Mouse (Mus musculus) A20 (cell line): ENCODE results near the gene Irak4.
A peak's percentile ranks its signal among the peaks of the same experiment; 100 is the strongest.

Source experiments
- DNase-seq: peaks from one replicate; pipeline ENCODE4 v3.0.0-alpha.2; 2011; ENCODE audit warnings: low read depth, low spot score

The Irak4 gene

GRCm38 (mm10) chr15:94543409-94544051, at the start of gene Irak4, which contains the start of gene Pus7l:
TSS of gene Irak4 (plus strand) at chr15:94543643.
TSS of gene Pus7l (minus strand) at chr15:94543547.
- peak; percentile 97 for DNase-seq

DNA sequence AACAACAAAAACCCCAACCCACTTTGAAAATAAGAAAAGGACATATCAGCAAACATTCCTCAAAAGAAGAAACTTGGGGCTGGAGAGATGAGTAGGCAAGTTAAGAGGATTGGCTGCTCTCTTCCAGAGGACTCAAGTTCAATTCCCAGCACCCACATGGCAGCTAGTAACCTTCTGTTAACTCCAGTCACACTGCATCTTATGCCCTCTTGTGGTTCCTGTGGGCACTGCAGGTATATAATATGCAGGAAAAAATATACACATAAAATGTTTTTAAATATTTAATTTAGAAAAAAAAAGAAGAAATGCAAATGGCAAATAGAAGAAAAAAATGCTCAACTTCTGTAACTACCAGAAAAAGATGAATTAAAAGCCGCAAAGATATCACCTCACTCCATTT, 49.0 kb upstream of the Irak4 start:
- DNase-seq, result no peak

DNA sequence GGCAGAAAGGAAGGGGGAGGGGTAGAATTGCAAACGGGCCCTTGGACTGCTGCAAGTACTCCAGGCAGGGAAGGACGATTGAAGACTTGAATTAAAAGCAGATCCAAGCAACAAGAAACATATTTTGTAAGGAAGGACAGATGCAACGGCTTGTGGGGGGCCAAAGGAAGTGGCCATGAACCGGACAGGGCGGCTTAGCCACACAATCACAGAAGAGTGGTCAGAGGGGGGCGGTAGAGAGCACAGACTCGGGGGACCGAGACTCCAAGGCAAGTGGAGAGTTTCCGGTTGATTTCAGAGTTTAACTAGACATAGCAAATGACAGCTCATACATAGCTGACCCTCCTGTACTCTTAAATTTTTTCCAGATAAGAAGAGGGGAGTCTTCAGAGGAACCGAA, 47.5 kb upstream of the Irak4 start:
- DNase-seq, result no peak

DNA sequence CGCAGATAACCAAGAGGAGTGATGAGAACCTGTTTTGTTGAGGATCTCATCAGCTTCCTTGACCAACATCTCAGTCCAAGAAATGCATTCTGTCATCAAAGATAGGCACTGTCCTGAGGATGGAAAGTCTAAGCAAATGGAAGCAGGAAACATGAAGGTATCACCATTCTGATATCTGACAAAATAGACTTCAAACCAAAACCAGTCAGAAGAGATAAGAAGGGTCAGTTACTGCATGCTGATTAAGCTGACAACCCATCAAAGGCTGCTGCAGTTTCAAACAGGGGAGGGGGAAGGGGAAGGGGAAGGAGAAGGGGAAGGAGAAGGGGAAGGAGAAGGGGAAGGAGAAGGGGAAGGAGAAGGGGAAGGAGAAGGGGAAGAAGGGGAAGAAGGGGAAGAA, 44.2 kb upstream of the Irak4 start:
- no peak for DNase-seq

GRCm38 (mm10) chr15:94503451-94504215, 39.8 kb upstream of the Irak4 start:
- no peak for DNase-seq

DNA sequence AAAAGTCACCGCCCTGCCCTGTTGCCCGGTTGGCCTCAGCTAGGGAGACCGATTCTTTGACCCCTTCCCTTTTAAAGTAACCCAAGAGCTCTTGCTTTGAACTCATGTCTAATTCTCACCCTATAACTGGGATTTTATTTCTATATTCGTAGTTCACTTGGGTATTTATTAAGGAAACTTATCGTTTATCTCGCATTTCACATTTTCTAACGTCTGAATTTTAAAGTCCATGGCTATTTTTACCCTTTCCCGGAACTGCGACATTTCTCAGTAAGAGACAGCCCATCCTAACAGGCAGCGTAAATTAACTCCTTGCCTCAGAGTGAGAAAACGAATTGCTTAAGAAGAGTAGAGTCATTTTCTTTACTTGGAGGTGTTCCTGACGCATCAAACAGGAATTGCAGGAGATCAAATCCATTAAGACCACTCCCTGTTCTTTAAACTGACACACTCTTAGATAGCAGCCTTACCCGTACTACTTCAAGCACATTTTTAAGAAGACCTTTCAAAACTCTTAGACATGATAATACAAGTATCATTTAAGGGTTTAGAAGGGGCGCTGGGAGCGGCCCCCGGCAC, 25.4 kb upstream of the Irak4 start:
- no peak for DNase-seq

DNA sequence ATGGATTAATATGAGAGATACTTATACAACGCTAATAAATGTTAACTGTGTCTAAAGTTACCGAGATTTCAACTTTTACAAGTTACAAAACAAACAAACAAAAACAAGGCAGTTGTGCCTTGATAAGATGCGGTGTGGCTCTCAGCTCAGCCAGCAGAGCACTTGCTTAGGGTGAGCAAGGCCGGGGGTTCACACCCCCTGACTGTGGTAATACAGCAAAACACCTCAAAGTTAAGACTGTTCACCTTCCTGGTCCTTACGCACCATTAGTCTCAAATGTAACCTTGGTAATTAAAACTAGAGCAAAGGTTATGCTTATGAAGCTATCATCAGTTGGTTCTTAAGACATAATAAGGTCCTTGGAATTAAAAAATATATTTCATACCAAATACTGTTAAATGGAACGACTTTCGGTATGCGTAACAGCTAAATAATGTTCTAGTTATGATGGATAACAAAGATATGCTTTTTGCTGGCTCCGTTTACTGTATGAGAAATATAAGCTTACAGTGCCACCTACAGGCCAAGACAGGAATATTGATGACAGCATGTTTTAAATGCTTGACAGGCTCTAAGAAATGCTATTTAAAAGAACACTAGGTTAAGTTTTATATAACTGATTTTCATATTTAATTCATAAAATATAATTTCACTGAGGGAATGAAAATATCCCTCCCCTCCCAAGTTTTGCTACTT, 23.1 kb upstream of the Irak4 start:
- peak; percentile 69 for DNase-seq

- DNase-seq, result no peak
Observed at GRCm38 (mm10) chr15:94520959-94521358, 22.5 kb upstream of the Irak4 start.

GRCm38 (mm10) chr15:94523251-94523650, 20.2 kb upstream of the Irak4 start:
- no peak for DNase-seq

DNA sequence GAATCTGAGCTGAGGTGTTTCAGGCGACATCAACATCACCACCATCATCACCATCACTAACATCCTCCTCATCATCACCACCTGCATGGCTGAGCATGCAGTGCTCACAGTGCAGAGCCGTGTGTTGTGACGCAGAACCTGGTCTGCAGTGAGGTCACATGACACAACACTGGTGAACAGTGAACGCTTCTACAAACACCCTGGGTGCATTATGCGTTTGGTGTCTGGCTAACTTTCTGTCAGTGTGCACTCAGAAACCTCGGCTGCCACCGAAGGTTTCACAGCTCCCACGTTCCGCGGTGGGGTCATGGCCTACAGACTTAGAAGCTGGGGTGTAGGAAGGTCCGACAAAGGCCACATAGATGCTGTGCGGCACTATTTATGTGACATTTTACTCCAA, 18.5 kb upstream of the Irak4 start:
- no peak for DNase-seq

GRCm38 (mm10) chr15:94530519-94530918, 12.9 kb upstream of the Irak4 start:
- DNase-seq, result no peak

DNA sequence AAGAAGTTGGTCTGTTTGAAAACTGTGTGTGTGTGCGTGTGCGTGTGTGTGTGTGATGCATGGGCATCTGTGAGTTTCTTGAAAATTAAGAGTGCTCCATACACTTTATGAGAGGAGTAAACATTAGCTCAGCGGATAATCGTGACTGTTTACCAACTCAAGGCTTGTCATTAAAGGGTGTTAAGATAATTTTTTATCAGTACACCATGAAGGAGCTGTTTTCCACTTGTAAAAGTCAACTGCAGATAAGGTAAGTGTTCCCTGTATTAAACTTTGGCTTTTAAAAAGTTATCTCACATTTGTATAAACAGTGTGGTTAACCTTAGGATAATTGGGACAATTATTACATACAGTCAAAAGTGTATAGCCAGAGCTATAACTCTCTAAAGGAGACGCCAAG, 11.1 kb upstream of the Irak4 start:
- DNase-seq, result no peak

DNA sequence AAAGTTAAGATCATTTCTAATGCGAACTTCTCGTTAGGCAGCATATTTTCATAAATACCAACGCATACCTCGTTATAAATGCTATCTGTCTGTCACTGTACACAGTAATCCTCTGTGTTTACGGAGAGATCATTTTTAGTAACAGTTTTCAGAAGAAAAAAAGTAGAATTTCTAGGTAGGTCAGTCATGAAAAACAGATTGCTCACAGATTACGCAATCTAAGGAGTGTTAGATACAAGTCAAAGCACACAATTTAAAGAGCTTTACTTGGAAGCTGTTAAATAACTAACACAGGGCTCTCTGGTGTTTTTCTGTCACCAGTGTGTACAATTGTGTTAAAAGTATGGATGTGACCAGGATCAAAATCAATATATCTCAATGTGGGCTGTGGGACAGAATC, 10.5 kb upstream of the Irak4 start:
- DNase-seq, result no peak

DNA sequence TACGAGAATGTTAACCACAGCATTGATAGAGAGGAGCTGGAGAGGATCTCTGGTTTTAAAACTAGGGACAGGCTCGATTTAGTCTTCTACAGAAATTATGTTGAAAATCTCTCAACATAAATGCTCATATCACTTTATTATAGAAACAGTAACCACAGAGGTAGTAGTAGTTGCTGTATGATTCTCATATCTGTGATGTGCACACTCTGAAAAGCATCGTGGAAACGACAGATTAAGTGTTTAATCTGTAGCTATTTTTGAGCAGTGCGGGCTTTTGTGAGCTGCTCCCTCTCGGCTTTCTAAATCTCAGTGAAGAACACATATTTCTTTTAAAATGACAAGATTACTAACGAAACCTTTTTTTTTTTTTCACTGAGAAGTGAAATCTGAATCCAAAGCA, 7.9 kb upstream of the Irak4 start:
- DNase-seq, result no peak

GRCm38 (mm10) chr15:94539296-94539695, 4.1 kb upstream of the Irak4 start:
- DNase-seq, result peak; percentile 53

- no peak for DNase-seq
Observed at GRCm38 (mm10) chr15:94542567-94543408, 655 bp upstream of the Irak4 start.

GRCm38 (mm10) chr15:94544052-94544636, 701 bp downstream of the Irak4 start:
- DNase-seq, result peak; percentile 48

- DNase-seq, result no peak
Observed at GRCm38 (mm10) chr15:94544844-94545243, 1.4 kb downstream of the Irak4 start.

DNA sequence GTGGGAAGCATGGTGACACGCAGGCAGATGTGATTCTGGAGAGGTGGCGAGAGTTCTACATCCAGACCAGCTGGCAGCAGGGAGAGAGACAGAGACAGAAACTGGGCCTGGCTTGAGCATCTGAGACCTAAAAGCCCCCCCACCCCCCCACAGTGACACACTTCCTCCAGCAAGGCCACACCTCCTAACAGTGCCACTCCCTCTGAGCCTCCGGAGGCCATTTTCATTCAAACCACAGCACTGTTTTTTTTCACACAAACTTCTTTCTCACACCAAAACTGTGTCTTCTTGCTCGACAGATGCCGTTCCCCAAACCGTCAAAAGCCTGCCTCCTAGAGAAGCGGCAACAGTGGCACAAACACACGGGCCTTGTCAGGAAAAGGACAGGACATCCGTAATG, 10.1 kb downstream of the Irak4 start:
- DNase-seq, result no peak

DNA sequence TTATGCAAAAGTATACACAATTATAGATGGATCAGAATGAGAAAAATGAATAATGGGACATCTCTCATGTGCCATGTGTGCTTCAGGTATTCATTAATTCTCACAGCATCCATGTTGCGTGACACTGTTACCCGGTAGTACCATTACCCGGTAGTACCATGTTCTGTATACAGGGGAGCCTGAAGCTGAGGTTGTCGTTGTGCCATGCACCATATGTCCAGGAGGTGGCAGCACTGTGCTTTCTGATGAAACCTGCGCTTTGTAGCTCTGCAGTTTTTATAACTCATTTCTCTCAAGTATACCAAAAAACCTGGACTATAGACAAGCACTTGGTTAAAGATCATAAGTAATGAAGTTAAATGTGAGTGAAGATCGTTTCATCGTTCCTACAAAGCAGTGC, 14.0 kb downstream of the Irak4 start:
- peak; percentile 86 for DNase-seq
